Mouse (Mus musculus) MEL-GATA-1-ER (cell line): ENCODE measurements around the gene Atg13.

ENCODE experiments used
- DNase-seq: peaks from one replicate; pipeline ENCODE4 v3.0.0-alpha.2; 2012; ENCODE audit warnings: low read depth; ENCODE audit errors: extremely low read depth

Gene Atg13

GRCm38 (mm10) chr2:91649553-91650359, 60.6 kb downstream of the Atg13 start, which contains the start of the genes Zfp408 and Arhgap1:
Gene Zfp408, minus strand, starts transcription at chr2:91649791.
Gene Arhgap1, plus strand, starts transcription at chr2:91649860.
- DNase-seq, result peak; percentile 98

GRCm38 (mm10) chr2:91649152-91649551, 61.2 kb downstream of the Atg13 start:
- DNase-seq, result no peak

- peak; percentile 56 for DNase-seq
These were observed 63.6 kb downstream of the Atg13 start for GRCm38 (mm10) chr2:91646733-91647132.

GRCm38 (mm10) chr2:91645811-91646210, 64.6 kb downstream of the Atg13 start:
- no peak for DNase-seq

GRCm38 (mm10) chr2:91645354-91645753, 65.0 kb downstream of the Atg13 start:
- no peak for DNase-seq

GRCm38 (mm10) chr2:91644021-91644420, 66.4 kb downstream of the Atg13 start:
- DNase-seq, result no peak

GRCm38 (mm10) chr2:91642825-91643415, 67.5 kb downstream of the Atg13 start:
- DNase-seq, result no peak

- DNase-seq, result no peak
These were observed 71.4 kb downstream of the Atg13 start for GRCm38 (mm10) chr2:91638931-91639330.

GRCm38 (mm10) chr2:91636727-91637338, 73.5 kb downstream of the Atg13 start:
- no peak for DNase-seq

GRCm38 (mm10) chr2:91636229-91636628, 74.1 kb downstream of the Atg13 start, which contains the start of gene F2:
Gene F2, minus strand, starts transcription at chr2:91636414.
- no peak for DNase-seq

GRCm38 (mm10) chr2:91635486-91635885, 74.9 kb downstream of the Atg13 start:
- no peak for DNase-seq

GRCm38 (mm10) chr2:91634841-91635240, 75.5 kb downstream of the Atg13 start:
- DNase-seq, result peak; percentile 66

- DNase-seq, result no peak
These were observed 76.9 kb downstream of the Atg13 start for GRCm38 (mm10) chr2:91633334-91633977.

- no peak for DNase-seq
These were observed 78.1 kb downstream of the Atg13 start for GRCm38 (mm10) chr2:91632316-91632715.

GRCm38 (mm10) chr2:91631826-91632225, 78.5 kb downstream of the Atg13 start:
- DNase-seq, result no peak

- no peak for DNase-seq
These were observed 80.0 kb downstream of the Atg13 start for GRCm38 (mm10) chr2:91630384-91630783.

GRCm38 (mm10) chr2:91629682-91630081, 80.7 kb downstream of the Atg13 start:
- DNase-seq, result no peak

GRCm38 (mm10) chr2:91628171-91628570, 82.2 kb downstream of the Atg13 start:
- no peak for DNase-seq

GRCm38 (mm10) chr2:91627486-91627885, 82.9 kb downstream of the Atg13 start:
- DNase-seq, result no peak
